Mouse (Mus musculus) embryonic facial prominence, embryonic 11.5 days (tissue): ENCODE measurements around the gene 9230112D13Rik. TPM values are rescaled to one million over a fixed set of nuclear protein-coding genes. Genes with fewer than 3 reads are reported as not detected.

Source experiments
- ATAC-seq: fragments of 200-750 bp; cut with Nextera tagmentation; replicated peaks from 2 replicates; pipeline ENCODE4 v1.8.0; 2017; ENCODE audit warnings: low read depth; ENCODE audit not compliant: insufficient number of reproducible peaks, low FRiP score, low TSS enrichment
- DNase-seq: peaks from one replicate; pipeline ENCODE4 v3.0.0-alpha.2; 2015; ENCODE audit warnings: low spot score
- H3K27ac ChIP-seq: fragments of 300-500 bp; sonication (generic); replicated peaks from 2 replicates; pipeline ENCODE4 v1.5.1; 2014; ENCODE audit warnings: mild to moderate bottlenecking, low read depth, low read length, control low read depth
- H3K27me3 ChIP-seq: fragments of 300-500 bp; sonication (generic); 2 replicates; pipeline ENCODE4 v1.6.1; 2014; ENCODE audit warnings: mild to moderate bottlenecking, low read length, moderate library complexity, mixed read lengths; ENCODE audit not compliant: control insufficient read depth, insufficient read depth
- H3K36me3 ChIP-seq: fragments of 300-500 bp; sonication (generic); replicated peaks from 2 replicates; pipeline ENCODE4 v1.6.1; 2014; ENCODE audit warnings: low read depth, mild to moderate bottlenecking, low read length, moderate library complexity, mixed read lengths; ENCODE audit not compliant: control insufficient read depth, insufficient read depth
- H3K4me1 ChIP-seq: fragments of 300-500 bp; sonication (generic); 2 replicates; pipeline ENCODE4 v1.6.1; 2014; ENCODE audit warnings: low read length, mixed read lengths; ENCODE audit not compliant: control insufficient read depth, insufficient read depth
- H3K4me2 ChIP-seq: fragments of 300-500 bp; sonication (generic); 2 replicates; pipeline ENCODE4 v1.6.1; 2014; ENCODE audit warnings: low read depth, mild to moderate bottlenecking, control low read depth, low read length, moderate library complexity
- H3K4me3 ChIP-seq: fragments of 300-500 bp; sonication (generic); 2 replicates; pipeline ENCODE4 v1.5.1; 2014; ENCODE audit warnings: low read depth, low read length, control low read depth
- H3K9ac ChIP-seq: fragments of 300-500 bp; sonication (generic); replicated peaks from 2 replicates; pipeline ENCODE4 v1.6.1; 2014; ENCODE audit warnings: mild to moderate bottlenecking, control low read depth, low read length
- H3K9me3 ChIP-seq: fragments of 300-500 bp; sonication (generic); replicated peaks from 2 replicates; pipeline ENCODE4 v1.6.1; 2016; ENCODE audit warnings: mild to moderate bottlenecking, low read length, inconsistent platforms, mixed read lengths; ENCODE audit not compliant: control insufficient read depth
- WGBS: fragments of 180-500 bp; shearing (Covaris S2); extraction: QIAGEN DNeasy Blood & Tissue Kit; methylation state at CpG from one replicate; pipeline ENCODE4 v1.1.7; 2014; 5-methylcytosine and 5-hydroxymethylcytosine counted together
- polyA plus RNA-seq: library from polyadenylated mRNA; unstranded; fragments of >200 nt; fragmentation: Nextera tagmentation; extraction: Ambion mirVana; gene quantifications from 2 replicates; pipeline ENCODE4 v1.2.1, GENCODE M21; 2014

The 9230112D13Rik gene
- polyA plus RNA-seq, 1 experiment from 2014 or later = not detected

- WGBS = 72% methylated on average over 4 of the region's 4 CpGs
- Histone ChIP-seq H3K36me3 (no peaks in the 10 kb centered on the region), H3K27ac (no peak overlapping the region), H3K9me3 (no peaks in the 10 kb centered on the region), H3K4me2 (no peak overlapping the region), H3K9ac (no peak overlapping the region), H3K4me3 (no peak overlapping the region), H3K27me3 (no peaks in the 10 kb centered on the region), H3K4me1 (no peaks in the 10 kb centered on the region)
- DNase-seq (no peak), ATAC-seq (no peak)
Observed at GRCm38 (mm10) chr14:34535883-34536282, 13.3 kb upstream of the 9230112D13Rik start.

- Histone ChIP-seq H3K9me3 (no peaks in the 10 kb centered on the region), H3K9ac (no peak overlapping the region), H3K27ac (no peak overlapping the region), H3K4me1 (no peaks in the 10 kb centered on the region), H3K36me3 (no peaks in the 10 kb centered on the region), H3K4me3 (no peak overlapping the region), H3K27me3 (no peaks in the 10 kb centered on the region), H3K4me2 (no peak overlapping the region)
- DNase-seq = no peak
- 73% methylated on average over 5 of the region's 5 CpGs for WGBS
- ATAC-seq = no peak
Observed at GRCm38 (mm10) chr14:34533537-34533936, 10.9 kb upstream of the 9230112D13Rik start.

- Histone ChIP-seq H3K27me3 (no peaks in the 10 kb centered on the region), H3K27ac (no peak overlapping the region), H3K9ac (no peak overlapping the region), H3K4me3 (no peak overlapping the region), H3K4me1 (no peaks in the 10 kb centered on the region), H3K4me2 (no peak overlapping the region), H3K9me3 (no peaks in the 10 kb centered on the region), H3K36me3 (no peaks in the 10 kb centered on the region)
- DNase-seq (no peak), ATAC-seq (no peak)
- 86% methylated on average over 6 of the region's 6 CpGs for WGBS
Observed at GRCm38 (mm10) chr14:34532536-34532935, 9.9 kb upstream of the 9230112D13Rik start.

GRCm38 (mm10) chr14:34528804-34529203 lies 6.2 kb upstream of the 9230112D13Rik start:
- no peaks in the 10 kb centered on the region for H3K9me3 ChIP-seq
- ATAC-seq (no peak), DNase-seq (no peak)
- no peak overlapping the region for H3K9ac ChIP-seq
- WGBS = 74% methylated on average over 8 of the region's 8 CpGs
- H3K27ac ChIP-seq = no peak overlapping the region
- no peaks in the 10 kb centered on the region for H3K4me1 ChIP-seq
- H3K4me3 ChIP-seq = no peak overlapping the region
- H3K27me3 ChIP-seq = no peaks in the 10 kb centered on the region
- no peak overlapping the region for H3K4me2 ChIP-seq
- H3K36me3 ChIP-seq = no peaks in the 10 kb centered on the region

- Histone ChIP-seq H3K27me3 (no peaks in the 10 kb centered on the region), H3K9ac (no peak overlapping the region), H3K36me3 (no peaks in the 10 kb centered on the region), H3K27ac (no peak overlapping the region), H3K4me2 (no peak overlapping the region), H3K4me1 (no peaks in the 10 kb centered on the region), H3K9me3 (no peaks in the 10 kb centered on the region), H3K4me3 (no peak overlapping the region)
- 84% methylated on average over 8 of the region's 8 CpGs for WGBS
- ATAC-seq (no peak), DNase-seq (no peak)
Observed at GRCm38 (mm10) chr14:34517959-34518544, 4.5 kb downstream of the 9230112D13Rik start.

- Histone ChIP-seq H3K27me3 (no peaks in the 10 kb centered on the region), H3K27ac (no peak overlapping the region), H3K9ac (no peak overlapping the region), H3K4me3 (no peak overlapping the region), H3K4me2 (no peak overlapping the region), H3K9me3 (no peaks in the 10 kb centered on the region), H3K4me1 (no peaks in the 10 kb centered on the region), H3K36me3 (no peaks in the 10 kb centered on the region)
- DNase-seq (no peak), ATAC-seq (no peak)
- WGBS = 80% methylated on average over 10 of the region's 10 CpGs
Observed at GRCm38 (mm10) chr14:34516960-34517577, 5.5 kb downstream of the 9230112D13Rik start.

- ATAC-seq (no peak), DNase-seq (no peak)
- Histone ChIP-seq H3K4me1 (no peaks in the 10 kb centered on the region), H3K4me3 (no peak overlapping the region), H3K27ac (no peak overlapping the region), H3K27me3 (no peaks in the 10 kb centered on the region), H3K9ac (no peak overlapping the region), H3K4me2 (no peak overlapping the region), H3K36me3 (no peaks in the 10 kb centered on the region), H3K9me3 (no peaks in the 10 kb centered on the region)
- whole genome bisulfite sequencing = 91% methylated on average over 5 of the region's 5 CpGs
Observed at GRCm38 (mm10) chr14:34515860-34516259, 6.7 kb downstream of the 9230112D13Rik start.

GRCm38 (mm10) chr14:34514120-34514519 lies 8.5 kb downstream of the 9230112D13Rik start:
- Histone ChIP-seq H3K4me3 (no peak overlapping the region), H3K36me3 (no peaks in the 10 kb centered on the region), H3K27me3 (no peaks in the 10 kb centered on the region), H3K9me3 (no peaks in the 10 kb centered on the region), H3K4me1 (no peaks in the 10 kb centered on the region), H3K4me2 (no peak overlapping the region), H3K9ac (no peak overlapping the region), H3K27ac (no peak overlapping the region)
- DNase-seq (no peak), ATAC-seq (no peak)
- 45% methylated on average over 6 of the region's 6 CpGs for WGBS
